Mouse (Mus musculus) limb, embryonic 14.5 days (tissue): ENCODE measurements at regions not wholly inside any gene's neighbourhood (a gene's known extent, or its start where the extent isn't known, plus 50 kb on each side); places are given as distances from the start of the nearest gene placed in this dataset.

Experiments
- ATAC-seq: fragments of 200-750 bp; cut with Nextera tagmentation; 2 replicates; pipeline ENCODE4 v1.8.0; 2017; ENCODE audit warnings: low read depth, moderate number of reproducible peaks, moderate TSS enrichment; ENCODE audit not compliant: low FRiP score
- DNase-seq: peaks from one replicate; pipeline ENCODE4 v3.0.0-alpha.2; 2015; ENCODE audit warnings: low spot score
- H3K27ac ChIP-seq: fragments of 300-500 bp; sonication (generic); replicated peaks from 2 replicates; pipeline ENCODE4 v1.5.1; 2014; ENCODE audit warnings: low read depth, mild to moderate bottlenecking, low read length, moderate library complexity, mixed read lengths
- H3K27me3 ChIP-seq: fragments of 300-500 bp; sonication (generic); 2 replicates; pipeline ENCODE4 v1.6.1; 2014; ENCODE audit warnings: low read length, mixed read lengths; ENCODE audit not compliant: control insufficient read depth, insufficient read depth
- H3K36me3 ChIP-seq: fragments of 300-500 bp; sonication (generic); 2 replicates; pipeline ENCODE4 v1.6.1; 2014; ENCODE audit warnings: mild to moderate bottlenecking, low read length, moderate library complexity, mixed read lengths; ENCODE audit not compliant: control insufficient read depth, insufficient read depth
- H3K4me1 ChIP-seq: fragments of 300-500 bp; sonication (generic); 2 replicates; pipeline ENCODE4 v1.6.1; 2014; ENCODE audit warnings: antibody characterized with exemption, low read length, mixed read lengths; ENCODE audit not compliant: control insufficient read depth, insufficient read depth
- H3K4me2 ChIP-seq: fragments of 300-500 bp; sonication (generic); replicated peaks from 2 replicates; pipeline ENCODE4 v1.6.1; 2014; ENCODE audit warnings: low read depth, mild to moderate bottlenecking, low read length, moderate library complexity; ENCODE audit not compliant: severe bottlenecking
- H3K4me3 ChIP-seq: fragments of 300-500 bp; sonication (generic); replicated peaks from 2 replicates; pipeline ENCODE4 v1.5.1; 2014; ENCODE audit warnings: low read length
- H3K9ac ChIP-seq: fragments of 300-500 bp; sonication (generic); 2 replicates; pipeline ENCODE4 v1.6.1; 2014; ENCODE audit warnings: mild to moderate bottlenecking, low read depth, low read length, moderate library complexity; ENCODE audit not compliant: severe bottlenecking
- H3K9me3 ChIP-seq: fragments of 300-500 bp; sonication (generic); 2 replicates; pipeline ENCODE4 v1.6.1; 2016; ENCODE audit warnings: low read length; ENCODE audit not compliant: control insufficient read depth
- POLR2A ChIP-seq: fragments of 200-500 bp; IDR thresholded peaks from 2 replicates; pipeline ENCODE4 v1.8.0; 2012; ENCODE audit warnings: inconsistent platforms, mild to moderate bottlenecking, moderate library complexity, borderline replicate concordance; ENCODE audit not compliant: insufficient read depth, insufficient read length; ENCODE audit errors: extremely low read depth
- WGBS: fragments of 180-500 bp; shearing (Covaris S2); extraction: QIAGEN DNeasy Blood & Tissue Kit; methylation state at CpG from one replicate; pipeline ENCODE4 v1.1.7; 2014; 5-methylcytosine and 5-hydroxymethylcytosine counted together

DNA sequence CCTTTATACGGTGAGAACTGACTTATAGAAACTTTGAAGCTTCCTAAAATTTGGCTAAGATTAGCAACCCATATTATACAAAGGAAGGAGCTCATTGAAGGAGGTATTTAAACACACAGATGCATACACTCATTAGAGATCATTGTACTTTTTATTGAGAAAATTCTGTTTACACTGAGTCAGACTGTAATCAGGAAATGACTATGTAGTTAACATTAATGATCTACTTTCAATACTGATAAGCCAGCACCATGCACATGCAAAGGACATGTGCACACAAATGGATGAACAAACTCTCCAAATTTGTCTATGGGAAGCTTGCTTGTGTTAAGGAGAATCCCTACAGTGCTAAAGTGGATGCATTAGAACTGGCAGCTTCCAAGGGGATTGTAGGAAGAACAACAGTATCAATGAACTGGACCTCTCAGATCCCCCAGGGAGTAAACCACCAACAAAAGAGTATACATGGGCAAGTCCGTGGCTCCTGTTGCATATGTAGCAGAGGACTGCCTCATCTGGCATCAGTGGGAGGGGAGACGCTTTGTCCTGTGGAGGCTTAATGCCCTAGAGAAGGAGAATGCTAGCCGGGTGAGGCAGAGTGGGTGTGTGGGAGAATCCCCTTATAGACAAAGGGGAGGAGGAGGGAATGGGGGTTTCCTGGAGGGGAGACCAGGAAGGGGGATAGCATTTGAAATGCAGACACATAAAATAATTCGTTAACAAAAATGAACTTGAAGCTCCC, 200.0 kb downstream of the Vgll3 start:
- no peak overlapping the region for H3K9ac ChIP-seq
- no peak for DNase-seq
- no peak overlapping the region for H3K27ac ChIP-seq
- no peaks in the 10 kb centered on the region for H3K27me3 ChIP-seq
- no peaks in the 10 kb centered on the region for H3K36me3 ChIP-seq
- WGBS = 61% methylated on average over 5 of the region's 5 CpGs
- H3K4me2 ChIP-seq = no peak overlapping the region
- no peaks in the 10 kb centered on the region for H3K4me1 ChIP-seq
- no peak for TF ChIP-seq POLR2A
- no peak for ATAC-seq
- no peak overlapping the region for H3K4me3 ChIP-seq
- no peaks in the 10 kb centered on the region for H3K9me3 ChIP-seq

DNA sequence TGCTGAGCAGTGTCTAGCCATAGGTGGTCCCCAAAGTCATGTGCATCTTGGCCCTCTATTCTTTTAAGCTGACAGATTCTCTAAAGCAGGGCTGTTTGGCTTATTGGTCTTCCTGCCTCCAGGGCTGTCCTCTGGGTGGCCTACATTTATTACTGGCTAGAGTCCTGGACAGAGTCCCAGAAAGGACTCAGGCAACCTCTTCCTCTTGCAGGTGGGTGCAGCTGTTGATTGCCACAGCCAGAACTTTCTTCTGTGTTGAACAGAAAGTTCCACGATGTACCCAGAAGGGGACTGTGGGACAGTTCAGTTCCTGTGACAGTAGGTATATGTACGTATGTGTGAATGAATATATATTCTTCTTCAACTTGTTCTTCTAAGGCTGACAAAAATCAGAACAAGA, 202.0 kb downstream of the Vgll3 start:
- Histone ChIP-seq H3K27me3 (no peaks in the 10 kb centered on the region), H3K9ac (no peak overlapping the region), H3K4me3 (no peak overlapping the region), H3K36me3 (no peaks in the 10 kb centered on the region), H3K4me1 (no peaks in the 10 kb centered on the region), H3K4me2 (no peak overlapping the region), H3K9me3 (no peaks in the 10 kb centered on the region), H3K27ac (no peak overlapping the region)
- no peak for TF ChIP-seq POLR2A
- ATAC-seq (no peak), DNase-seq (no peak)
- 69% methylated on average over 2 of the region's 2 CpGs for WGBS

DNA sequence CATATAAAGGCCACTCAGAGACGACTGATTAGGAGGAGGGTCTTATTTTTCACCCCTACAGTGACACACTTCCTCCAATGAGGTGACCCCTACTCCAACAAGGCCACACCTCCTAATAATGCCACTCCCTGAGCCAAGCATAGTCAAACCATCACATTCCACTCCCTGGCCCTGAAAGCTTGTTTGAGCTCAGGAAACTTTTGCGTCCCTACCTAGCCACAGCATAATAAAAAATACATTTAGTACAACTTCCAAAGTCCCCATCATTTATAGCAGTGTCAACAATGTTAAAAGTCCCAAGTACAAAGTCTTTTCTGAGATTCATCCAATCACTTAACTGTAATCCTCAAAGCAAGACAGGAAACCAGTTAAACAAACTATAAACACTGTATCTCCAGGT, 208.3 kb downstream of the Vgll3 start:
- ATAC-seq = no peak
- no peaks in the 10 kb centered on the region for H3K9me3 ChIP-seq
- H3K36me3 ChIP-seq = no peaks in the 10 kb centered on the region
- H3K9ac ChIP-seq = no peak overlapping the region
- no peaks in the 10 kb centered on the region for H3K27me3 ChIP-seq
- WGBS = 51% methylated on average over 2 of the region's 2 CpGs
- H3K27ac ChIP-seq = no peak overlapping the region
- no peak overlapping the region for H3K4me3 ChIP-seq
- no peak overlapping the region for H3K4me2 ChIP-seq
- no peaks in the 10 kb centered on the region for H3K4me1 ChIP-seq
- no peak for TF ChIP-seq POLR2A
- no peak for DNase-seq
